Mouse (Mus musculus) lung, postnatal 36 days (tissue): ENCODE data around the gene Zc2hc1c.
"Not testable (repeated sequence)": the region's sequence is repeated elsewhere in the genome, so short reads cannot be mapped to it uniquely, and the experiment has no call there.

Experiments used
- DNase-seq: peaks from one replicate; pipeline ENCODE4 v3.0.0; 2022; ENCODE audit warnings: mixed read lengths

Gene Zc2hc1c

DNA sequence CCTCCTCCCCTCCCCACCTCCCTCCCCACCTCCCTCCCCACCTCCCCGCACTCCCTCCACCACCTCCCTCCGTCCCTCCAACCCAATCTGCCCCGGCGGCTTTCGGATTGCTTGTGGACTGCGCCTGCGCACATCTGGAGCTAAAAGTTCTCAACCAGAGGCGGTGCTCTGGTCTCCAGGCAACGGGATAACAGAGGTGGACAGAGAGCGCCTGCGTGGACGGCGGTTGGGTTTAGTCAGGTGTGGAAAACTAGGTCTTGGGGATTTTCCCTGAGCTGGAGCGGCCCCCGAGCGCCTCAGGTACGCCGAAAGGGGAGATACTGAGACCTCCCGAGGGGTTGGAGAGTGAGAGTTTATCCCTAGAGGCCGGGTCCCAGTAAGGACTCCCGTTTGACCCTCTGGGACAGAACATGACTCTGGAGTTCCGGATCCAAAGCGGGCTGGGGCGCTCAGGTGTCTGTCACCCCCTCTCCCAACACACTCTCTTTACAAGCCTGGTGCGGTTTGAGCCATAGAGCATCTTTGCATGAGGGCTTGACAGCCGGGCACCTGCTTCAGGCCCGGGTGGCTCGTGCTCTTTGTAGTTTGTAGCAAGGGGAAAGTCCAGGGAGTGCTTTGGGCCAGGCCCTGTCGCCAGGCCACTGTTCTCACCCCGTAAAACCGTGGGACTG, at the start of gene Zc2hc1c:
Zc2hc1c (plus strand) TSS at position 106 of the 671 bp plus-strand sequence.
- peak; percentile 97 for DNase-seq

GRCm38 (mm10) chr12:85252083-85252482, 36.3 kb upstream of the Zc2hc1c start:
- DNase-seq: no peak

- no peak for DNase-seq
Observed at GRCm38 (mm10) chr12:85256074-85256751, 32.2 kb upstream of the Zc2hc1c start.

GRCm38 (mm10) chr12:85257008-85257639, 31.3 kb upstream of the Zc2hc1c start:
- DNase-seq: peak; percentile 37

DNA sequence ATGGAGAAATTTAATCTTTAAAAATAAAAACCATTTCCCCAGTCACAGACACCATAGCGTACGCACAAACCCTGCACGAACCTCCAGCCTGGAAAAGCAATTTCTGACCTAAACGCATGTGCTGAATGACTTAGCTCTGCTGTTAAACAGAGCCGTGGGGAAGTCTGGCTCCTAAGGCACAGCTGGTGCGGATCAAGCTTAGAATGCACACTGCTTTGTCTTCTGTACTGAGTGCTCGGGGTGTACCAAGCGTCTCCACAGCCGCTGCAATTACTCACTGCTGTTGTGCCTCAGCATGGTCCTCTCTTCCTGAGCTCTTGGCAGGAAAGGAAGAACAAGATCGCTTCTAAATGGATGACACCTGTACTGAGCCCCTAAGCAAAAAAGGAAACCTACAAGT, 25.9 kb upstream of the Zc2hc1c start:
- no peak for DNase-seq

GRCm38 (mm10) chr12:85263190-85263589, 25.2 kb upstream of the Zc2hc1c start:
- DNase-seq: no peak

GRCm38 (mm10) chr12:85264531-85264930, 23.9 kb upstream of the Zc2hc1c start:
- no peak for DNase-seq

- DNase-seq: no peak
Observed at GRCm38 (mm10) chr12:85264940-85265339, 23.5 kb upstream of the Zc2hc1c start.

- DNase-seq: no peak
Observed at GRCm38 (mm10) chr12:85266248-85266647, 22.1 kb upstream of the Zc2hc1c start.

DNA sequence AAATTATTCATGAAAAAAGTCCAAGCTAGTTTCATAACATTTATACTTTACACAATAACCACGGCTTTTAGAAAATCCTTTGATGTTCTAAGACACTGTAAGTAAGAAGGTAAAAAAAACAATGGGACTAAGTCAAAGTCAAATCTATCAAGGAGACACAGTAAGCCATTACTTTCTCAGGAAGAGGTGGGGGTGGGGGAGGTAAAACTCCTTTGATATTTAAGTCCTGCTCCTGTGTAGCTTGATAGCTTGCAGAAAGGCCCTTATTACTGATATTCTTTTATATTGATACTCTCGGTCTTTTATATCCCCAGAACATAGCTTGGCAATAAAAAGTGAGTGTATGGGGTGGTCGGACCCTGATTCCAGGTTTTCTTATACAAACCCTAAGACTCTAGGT, 18.6 kb upstream of the Zc2hc1c start:
- DNase-seq: no peak

DNA sequence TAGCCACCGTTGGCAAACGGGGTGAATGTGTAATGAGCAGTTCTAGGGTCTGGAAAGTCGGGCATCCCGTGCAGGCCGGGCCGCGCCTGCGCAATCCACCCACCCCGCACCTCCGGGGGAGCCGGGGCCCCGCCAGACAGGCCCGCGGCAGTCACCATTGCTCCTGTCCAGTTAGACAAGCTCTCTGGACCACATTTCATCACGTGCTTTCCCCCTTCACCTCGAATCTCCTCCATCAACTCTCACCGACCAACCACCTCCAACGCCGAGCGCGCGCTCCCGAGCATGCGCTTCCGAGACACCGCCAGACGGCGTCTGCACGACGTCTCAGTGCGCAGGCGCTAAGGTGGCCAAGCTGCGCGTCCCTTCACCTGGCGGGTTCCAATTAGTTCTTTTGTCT, 18.1 kb upstream of the Zc2hc1c start, which contains the start of gene Mlh3:
Mlh3 (minus strand) TSS at position 281 of the 400 bp plus-strand sequence.
- DNase-seq: peak; percentile 87

DNA sequence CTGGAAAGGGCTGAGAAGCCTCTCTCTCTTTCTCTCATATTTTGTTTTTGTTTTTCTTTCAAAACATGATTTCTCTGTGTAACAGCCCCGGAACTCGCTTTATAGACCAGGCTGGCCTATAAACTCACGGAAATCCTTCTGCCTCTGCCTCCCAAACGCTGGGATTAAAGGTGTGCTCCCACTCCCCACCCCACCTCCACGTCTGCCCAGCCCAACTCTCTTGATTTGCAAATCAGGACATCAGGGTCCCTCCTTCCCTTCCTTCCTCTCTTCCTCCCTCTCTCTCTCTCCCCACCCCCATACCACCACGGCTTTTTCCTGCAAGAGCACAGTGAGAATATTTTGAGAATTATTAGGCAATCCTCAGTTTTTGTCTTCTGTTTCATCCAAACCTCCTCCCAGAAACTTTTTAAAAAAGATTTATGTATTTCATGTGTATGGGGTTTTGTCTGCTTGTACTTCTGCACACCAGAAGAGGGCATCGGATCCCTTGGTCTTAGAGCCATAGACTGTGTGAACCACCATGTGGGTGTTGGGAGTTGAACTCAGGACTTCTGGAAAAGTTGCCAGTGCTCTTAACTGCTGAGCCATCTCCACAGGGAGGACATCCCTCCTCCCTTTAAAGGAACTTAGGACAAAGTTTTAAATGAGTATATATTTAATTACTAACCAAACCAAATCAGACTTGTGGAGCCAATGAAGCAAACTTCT, 17.1 kb upstream of the Zc2hc1c start:
- no peak for DNase-seq

- DNase-seq: no peak
Observed at GRCm38 (mm10) chr12:85271843-85272206, 16.6 kb upstream of the Zc2hc1c start.

DNA sequence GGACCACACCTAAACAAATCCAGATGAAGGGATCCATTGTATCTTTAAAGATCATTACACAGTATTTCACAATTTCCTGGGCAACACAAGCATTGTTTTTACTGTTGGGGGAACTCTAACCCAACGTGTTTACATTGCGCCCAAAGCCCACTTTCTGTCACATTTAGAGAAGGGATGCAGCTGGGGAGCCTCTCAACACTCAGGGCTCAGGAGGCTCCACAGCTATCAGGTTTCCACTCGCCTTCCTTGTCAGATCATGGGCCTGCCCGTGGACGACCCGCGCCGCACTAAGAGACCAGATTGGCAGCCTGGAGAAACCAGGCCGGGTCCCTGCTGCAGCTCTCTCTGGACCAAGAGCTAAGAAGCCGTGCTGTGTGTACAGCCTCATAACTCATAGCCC, 14.9 kb upstream of the Zc2hc1c start:
- DNase-seq: no peak

DNA sequence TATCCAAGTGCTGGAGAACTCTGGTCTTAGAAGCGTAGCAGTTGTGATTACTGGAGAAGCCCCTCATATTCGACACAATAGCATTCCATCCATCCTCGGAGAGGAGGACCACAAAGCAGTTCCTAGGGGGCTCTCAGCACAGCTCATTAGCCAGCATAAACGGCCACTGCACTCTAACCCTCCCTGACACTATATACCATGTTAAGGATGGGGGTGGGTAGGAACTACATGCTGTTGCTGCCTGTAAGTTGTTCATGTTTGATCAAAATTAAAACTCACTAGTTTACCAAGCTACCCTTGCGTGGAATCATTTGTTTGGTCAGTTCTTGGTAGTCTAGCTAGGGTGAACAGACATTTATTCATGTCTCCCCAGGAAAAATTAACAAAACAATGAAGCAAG, 12.1 kb upstream of the Zc2hc1c start:
- no peak for DNase-seq

DNA sequence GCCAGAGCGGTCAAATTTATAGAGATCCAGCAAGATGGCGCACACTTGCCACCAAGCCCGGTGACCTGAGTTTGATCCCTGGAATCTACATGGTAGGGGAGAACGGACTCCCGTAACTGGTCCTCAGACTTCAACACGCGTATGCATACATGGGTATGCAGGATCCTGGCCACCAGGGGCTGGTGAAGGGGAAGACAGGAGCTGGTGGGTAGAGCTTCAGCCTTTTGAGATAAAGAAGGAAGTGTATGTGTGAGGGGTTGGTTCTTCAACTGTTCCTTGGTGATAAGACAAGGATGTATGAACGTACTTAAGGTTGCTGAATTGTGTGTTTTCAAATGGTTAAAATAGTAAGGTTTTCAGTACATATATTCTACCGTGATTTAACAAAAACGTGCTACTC, 9.5 kb upstream of the Zc2hc1c start:
- DNase-seq: no peak

DNA sequence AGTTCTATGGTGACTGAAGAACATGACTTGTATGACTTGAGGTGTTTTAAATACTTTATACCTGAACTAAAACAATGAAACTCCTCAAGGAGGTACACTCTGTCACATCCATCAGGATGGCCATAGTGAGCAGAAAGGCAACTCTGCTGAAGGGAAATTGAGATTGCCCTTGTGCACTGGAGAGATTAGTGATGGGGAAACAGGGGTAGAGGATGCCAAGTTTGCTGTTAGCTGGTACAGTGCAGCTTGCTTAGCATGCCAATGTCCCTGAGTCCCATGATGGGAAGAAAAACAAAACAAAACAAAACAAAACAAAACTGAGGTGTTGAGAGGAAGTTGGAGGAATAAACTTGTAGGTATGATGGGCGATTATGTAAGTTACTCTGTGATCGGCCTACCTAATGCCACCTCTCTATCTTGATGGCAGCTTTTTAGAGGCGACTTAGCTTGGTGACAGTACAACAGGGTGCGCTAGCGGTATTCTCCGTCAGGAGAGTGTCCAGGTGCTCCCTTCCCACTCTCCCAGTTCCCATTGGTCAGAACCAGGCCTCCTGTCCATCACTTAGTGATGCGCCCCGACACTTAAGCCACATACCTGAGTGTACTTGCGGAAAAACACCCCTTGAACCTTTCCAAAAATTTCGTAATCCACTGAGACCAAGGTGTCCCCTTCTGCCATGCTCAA, 8.9 kb upstream of the Zc2hc1c start:
- no peak for DNase-seq

DNA sequence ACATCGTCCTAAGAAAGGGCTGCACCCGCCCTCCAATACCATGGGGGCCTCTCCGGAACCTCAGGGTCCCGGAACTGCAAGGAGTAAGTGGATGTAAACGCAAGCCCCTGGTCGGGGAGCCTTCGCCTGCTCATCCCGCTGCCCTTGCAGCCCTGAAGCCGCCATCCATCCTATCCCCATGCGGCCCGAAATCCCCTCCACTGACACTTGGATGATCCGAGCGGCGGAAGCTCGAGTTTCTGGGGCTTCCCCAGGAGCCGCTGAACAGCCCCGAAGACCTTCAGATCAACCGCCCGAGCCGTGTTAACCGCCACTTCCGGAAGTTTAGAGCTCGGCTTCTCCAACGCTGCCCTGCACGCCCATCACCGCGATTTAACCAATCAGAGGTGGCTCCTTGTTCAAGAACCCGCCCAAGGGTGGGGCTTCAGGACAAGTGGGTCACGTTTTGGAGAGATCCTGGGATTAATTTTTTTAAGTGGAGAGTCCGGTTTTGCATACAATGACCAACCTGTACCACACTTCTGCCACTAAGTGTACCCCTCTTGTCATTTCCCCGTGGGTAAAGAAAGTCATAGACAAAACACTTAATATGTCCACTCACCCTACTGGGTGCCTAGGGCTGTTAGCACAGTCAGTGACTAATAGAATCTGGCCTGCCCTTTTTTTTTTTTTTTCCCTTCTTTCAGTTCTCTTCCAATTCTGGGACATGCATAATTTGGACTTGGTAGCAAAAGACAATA, 8.1 kb upstream of the Zc2hc1c start:
- DNase-seq: peak; percentile 99

DNA sequence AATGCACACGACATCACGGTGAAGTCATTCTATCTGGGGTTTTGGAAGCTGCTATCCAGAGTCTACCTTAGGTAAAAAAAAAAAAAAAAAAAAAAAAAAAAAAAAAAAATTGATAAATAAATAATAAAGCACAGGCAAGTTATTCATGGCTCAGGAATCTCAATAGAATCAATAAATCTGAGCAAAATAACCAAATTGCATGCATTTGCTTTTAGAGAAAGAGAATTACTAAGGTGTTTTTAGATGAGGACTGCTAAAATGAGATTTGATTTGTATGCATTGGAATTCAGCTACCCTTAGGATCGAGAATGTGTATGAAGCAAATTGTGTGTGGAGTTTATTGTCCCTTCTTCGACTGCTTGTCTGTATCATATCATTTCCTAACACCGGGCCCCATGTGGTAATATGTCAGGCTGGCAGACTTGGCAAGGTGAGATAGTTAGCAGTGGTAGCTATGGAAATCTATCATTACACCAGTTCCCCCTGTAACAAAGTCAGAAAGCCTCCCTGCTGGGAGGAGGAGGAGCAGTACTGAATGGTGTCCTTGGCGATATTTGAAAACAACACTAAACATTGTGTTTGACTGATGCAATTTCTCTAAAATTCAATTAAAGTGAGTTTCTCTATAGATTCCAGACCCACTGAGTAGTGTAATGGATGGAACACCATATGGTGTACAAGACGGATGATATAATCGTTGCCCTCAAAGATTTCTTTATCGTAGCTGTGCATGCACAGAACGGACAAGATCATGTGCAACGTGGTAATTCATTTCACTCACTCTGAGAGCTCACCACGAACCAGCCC, 7.3 kb upstream of the Zc2hc1c start:
- DNase-seq: no peak

DNA sequence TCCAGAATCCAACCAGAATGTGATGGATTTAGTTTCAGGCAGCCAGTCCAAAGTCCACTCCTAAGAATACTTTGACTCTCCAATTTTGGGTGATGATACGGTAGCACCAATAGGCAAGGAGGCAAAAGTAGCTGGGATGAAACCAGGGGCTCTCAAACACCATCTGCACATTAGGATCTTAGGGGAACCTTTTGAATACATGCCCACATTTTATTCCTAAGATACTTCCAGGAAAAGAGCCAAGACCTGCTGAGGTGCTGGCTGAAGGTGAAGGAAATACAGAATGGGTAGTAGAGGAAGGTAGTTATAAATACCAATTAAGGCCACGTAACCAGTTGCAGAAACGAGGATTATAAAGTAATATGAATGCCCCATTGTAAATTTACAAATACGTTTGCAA, 6.6 kb upstream of the Zc2hc1c start:
- not testable (repeated sequence) for DNase-seq

DNA sequence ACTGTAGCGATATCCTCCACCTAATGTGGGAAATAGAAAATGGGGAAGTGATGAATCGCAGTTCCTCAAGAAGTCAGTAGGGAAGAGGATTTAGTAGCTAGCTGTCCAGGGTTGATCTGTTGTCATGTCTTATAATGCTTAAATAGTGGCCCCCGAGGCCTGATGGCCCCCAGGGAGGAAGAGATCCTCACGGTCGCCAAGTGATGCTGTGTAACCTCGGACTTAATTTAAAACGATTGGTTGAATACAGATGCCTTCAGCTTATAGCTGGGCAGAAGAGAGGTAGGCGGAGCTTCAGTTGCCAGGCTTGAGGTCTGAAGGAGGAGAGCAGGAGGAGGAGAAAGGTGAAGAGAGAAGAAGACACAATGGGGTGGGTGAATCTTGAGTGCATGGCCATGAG, 4.1 kb upstream of the Zc2hc1c start:
- no peak for DNase-seq
